Mouse (Mus musculus) forebrain, embryonic 12.5 days (tissue): Measurements from ENCODE around the gene Mef2c. TPM values are rescaled to one million over a fixed set of nuclear protein-coding genes. Genes with fewer than 3 reads are reported as not detected.

Source experiments
- ATAC-seq: fragments of 200-750 bp; cut with Nextera tagmentation; 2 replicates; pipeline ENCODE4 v1.8.0; 2017; ENCODE audit warnings: moderate TSS enrichment; ENCODE audit not compliant: low FRiP score
- H3K27ac ChIP-seq: fragments of 300-500 bp; sonication (generic); 2 replicates; pipeline ENCODE4 v1.5.1; 2016; ENCODE audit warnings: mild to moderate bottlenecking
- H3K27me3 ChIP-seq: fragments of 300-500 bp; sonication (generic); 2 replicates; pipeline ENCODE4 v1.6.1; 2016; ENCODE audit warnings: mild to moderate bottlenecking
- H3K36me3 ChIP-seq: fragments of 300-500 bp; sonication (generic); replicated peaks from 2 replicates; pipeline ENCODE4 v1.6.1; 2016; ENCODE audit warnings: mild to moderate bottlenecking
- H3K4me1 ChIP-seq: fragments of 300-500 bp; sonication (generic); 2 replicates; pipeline ENCODE4 v1.6.1; 2016
- H3K4me2 ChIP-seq: fragments of 300-500 bp; sonication (generic); 2 replicates; pipeline ENCODE4 v1.6.1; 2016; ENCODE audit warnings: mild to moderate bottlenecking, moderate library complexity
- H3K4me3 ChIP-seq: fragments of 300-500 bp; sonication (generic); replicated peaks from 2 replicates; pipeline ENCODE4 v1.5.1; 2016; ENCODE audit warnings: mild to moderate bottlenecking
- H3K9ac ChIP-seq: fragments of 300-500 bp; sonication (generic); 2 replicates; pipeline ENCODE4 v1.6.1; 2016; ENCODE audit warnings: mild to moderate bottlenecking
- H3K9me3 ChIP-seq: fragments of 300-500 bp; sonication (generic); 2 replicates; pipeline ENCODE4 v1.6.1; 2016
- WGBS: fragments of 180-500 bp; shearing (Covaris S2); methylation state at CpG from one replicate; pipeline ENCODE4 v1.1.7; 2016; 5-methylcytosine and 5-hydroxymethylcytosine counted together
- polyA plus RNA-seq: library from polyadenylated mRNA; unstranded; fragments of >200 nt; fragmentation: Nextera tagmentation; extraction: Ambion mirVana; gene quantifications from 2 replicates; pipeline ENCODE4 v1.2.1, GENCODE M21; 2016

Mef2c gene
- polyA plus RNA-seq, 1 experiment from 2014 or later = 33.3 TPM

GRCm38 (mm10) chr13:83492051-83492450, 11.8 kb upstream of the Mef2c start:
- Histone ChIP-seq H3K4me3 (no peak overlapping the region), H3K4me1 (no peaks in the 10 kb centered on the region), H3K27me3 (no peaks in the 10 kb centered on the region), H3K27ac (no peak overlapping the region), H3K4me2 (no peak overlapping the region), H3K9ac (no peak overlapping the region), H3K36me3 (no peaks in the 10 kb centered on the region), H3K9me3 (no peaks in the 10 kb centered on the region)
- no peak for ATAC-seq
- 78% methylated on average over 3 of the region's 3 CpGs for WGBS

DNA sequence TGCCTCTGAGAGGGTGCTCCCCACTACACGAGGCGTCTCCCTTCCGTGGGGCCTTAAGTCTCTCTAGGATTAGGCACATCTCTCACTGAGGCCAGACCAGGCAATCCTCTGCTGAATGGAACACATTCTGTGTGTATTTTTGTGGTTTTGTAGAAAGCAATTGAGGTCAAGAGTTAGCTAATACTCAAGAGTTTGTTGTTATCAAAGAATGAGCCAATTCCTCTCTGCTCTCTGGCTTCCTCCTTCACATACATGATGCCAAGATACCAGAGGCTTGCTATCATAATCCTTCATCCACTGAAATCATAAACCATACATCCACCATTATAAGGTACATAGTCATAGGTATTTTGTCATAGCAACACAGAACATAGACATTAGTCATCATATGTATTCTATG, 6.1 kb upstream of the Mef2c start:
- Histone ChIP-seq H3K4me2 (no peak overlapping the region), H3K27me3 (no peaks in the 10 kb centered on the region), H3K4me3 (no peak overlapping the region), H3K27ac (no peak overlapping the region), H3K4me1 (no peaks in the 10 kb centered on the region), H3K9ac (no peak overlapping the region), H3K9me3 (no peaks in the 10 kb centered on the region), H3K36me3 (no peaks in the 10 kb centered on the region)
- no peak for ATAC-seq
- WGBS = 83% methylated on average over 3 of the region's 3 CpGs

- Histone ChIP-seq H3K9ac (no peak overlapping the region), H3K36me3 (no peaks in the 10 kb centered on the region), H3K9me3 (no peaks in the 10 kb centered on the region), H3K4me3 (no peak overlapping the region), H3K27me3 (no peaks in the 10 kb centered on the region), H3K4me1 (0 out of 2 replicates have a peak, but pooled peaks cover 3% of the 10 kb centered on the region), H3K27ac (no peak overlapping the region), H3K4me2 (no peak overlapping the region)
- ATAC-seq = no peak
- 77% methylated on average over 4 of the region's 4 CpGs for WGBS
Observed at GRCm38 (mm10) chr13:83499526-83499925, 4.3 kb upstream of the Mef2c start.

DNA sequence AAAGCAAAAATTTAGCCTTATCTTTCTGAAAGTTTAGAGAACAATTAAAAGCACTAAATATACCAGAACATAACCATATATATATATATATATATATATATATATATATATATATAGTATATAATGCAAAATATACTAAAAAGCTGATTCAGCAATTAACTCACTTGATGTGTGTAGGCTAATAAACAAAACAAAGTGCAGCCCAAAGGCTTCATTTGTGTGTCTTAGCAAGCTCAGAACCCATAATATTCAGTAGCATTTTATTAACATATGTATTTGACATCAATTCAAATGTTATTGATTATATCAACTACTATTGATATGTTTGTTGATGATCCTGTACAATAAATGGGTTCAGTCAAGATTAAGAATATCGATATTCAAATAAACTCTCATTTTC, 3.9 kb downstream of the Mef2c start:
- Histone ChIP-seq H3K9ac (no peak overlapping the region), H3K9me3 (no peaks in the 10 kb centered on the region), H3K36me3 (no peaks in the 10 kb centered on the region), H3K4me2 (no peak overlapping the region), H3K4me3 (no peak overlapping the region), H3K27me3 (no peaks in the 10 kb centered on the region), H3K4me1 (0 out of 2 replicates have a peak, but pooled peaks cover 3% of the 10 kb centered on the region), H3K27ac (no peak overlapping the region)
- ATAC-seq = no peak
- WGBS = 91% methylated on average over 1 of the region's 1 CpGs

- WGBS = 59% methylated on average over 4 of the region's 4 CpGs
- no peaks in the 10 kb centered on the region; the same call in 1 of the 2 replicates for H3K4me1 ChIP-seq
- no peak overlapping the region for H3K4me3 ChIP-seq
- no peaks in the 10 kb centered on the region for H3K9me3 ChIP-seq
- H3K27me3 ChIP-seq = no peaks in the 10 kb centered on the region
- H3K9ac ChIP-seq = no peak overlapping the region
- H3K27ac ChIP-seq = no peak overlapping the region
- no peak overlapping the region for H3K4me2 ChIP-seq
- no peaks in the 10 kb centered on the region for H3K36me3 ChIP-seq
- ATAC-seq = no peak
Observed at GRCm38 (mm10) chr13:83515013-83515547, 11.2 kb downstream of the Mef2c start.

DNA sequence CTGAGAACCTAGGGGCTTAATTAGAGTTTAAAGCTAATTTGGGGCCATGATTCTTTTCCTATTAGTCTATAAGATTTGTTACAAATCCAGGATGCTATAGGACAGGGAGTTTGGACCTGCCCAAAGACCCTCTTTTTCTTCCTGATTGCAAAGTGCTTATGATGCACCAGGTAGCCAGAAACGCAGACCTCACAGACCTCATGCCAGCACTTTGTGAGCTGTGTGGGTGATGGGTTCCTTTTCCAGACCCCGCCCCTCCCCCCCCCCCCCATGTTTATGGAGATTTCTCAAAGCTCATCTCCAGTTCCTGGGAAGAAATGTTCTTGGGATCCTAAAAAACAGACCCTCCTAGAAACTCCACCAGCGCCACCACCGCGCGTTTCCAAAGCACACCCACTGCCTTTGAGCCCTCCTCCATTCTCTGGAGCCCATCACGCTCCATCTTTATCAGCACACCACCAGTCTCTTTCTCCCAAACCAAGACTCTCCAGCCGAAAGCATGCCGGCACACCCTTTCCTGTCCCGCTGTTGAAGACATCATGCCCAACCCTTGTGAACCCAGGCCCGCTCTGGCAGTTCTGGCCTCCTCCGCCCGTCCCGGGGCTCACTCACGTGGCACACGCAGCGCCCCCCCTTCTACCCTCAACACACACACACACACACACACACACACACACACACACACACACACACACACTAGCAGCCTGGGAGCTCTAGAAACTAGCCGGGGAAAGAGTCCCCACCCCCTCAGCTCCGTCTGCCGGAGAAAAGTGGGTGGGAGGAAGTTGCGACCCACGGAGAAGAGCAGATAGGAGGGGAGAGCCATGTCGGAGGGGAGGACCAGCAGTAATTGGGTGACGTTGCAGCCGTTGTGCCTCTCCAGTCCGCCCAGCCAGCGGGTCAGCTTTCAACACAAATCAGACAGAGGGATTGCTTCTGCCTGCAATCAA, 14.1 kb downstream of the Mef2c start:
- under 1% methylated on average over 21 of the region's 27 CpGs for WGBS
- H3K36me3 ChIP-seq = no peaks in the 10 kb centered on the region
- no peaks in the 10 kb centered on the region; the same call in 1 of the 2 replicates for H3K27me3 ChIP-seq
- no peaks in the 10 kb centered on the region; the same call in 1 of the 2 replicates for H3K4me1 ChIP-seq
- H3K9ac ChIP-seq = peak overlapping the region; percentile 65
- no peaks in the 10 kb centered on the region for H3K9me3 ChIP-seq
- H3K4me2 ChIP-seq = peak overlapping the region; percentile 67
- peak; percentile 91 for ATAC-seq
- H3K27ac ChIP-seq = peak overlapping the region; percentile 78
- peak overlapping the region; percentile 52 for H3K4me3 ChIP-seq

DNA sequence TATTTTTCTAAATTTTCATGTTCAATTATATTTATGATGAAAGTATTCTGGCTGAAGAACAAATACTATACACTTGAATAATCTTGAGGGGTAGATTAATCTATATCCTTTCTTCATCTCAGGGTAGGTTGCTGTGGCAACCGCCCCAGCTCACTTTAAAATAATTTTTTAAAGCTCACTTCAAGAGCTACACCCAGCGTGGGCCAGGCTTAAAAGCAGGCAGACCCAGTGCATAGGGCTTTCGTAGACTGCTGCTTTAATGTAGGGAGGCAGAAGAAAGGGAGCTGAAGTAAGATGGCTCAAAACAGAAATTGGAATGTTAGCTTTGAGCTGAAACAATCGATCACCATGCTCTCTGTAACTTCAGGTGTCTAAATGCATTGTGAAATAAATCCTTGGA, 17.0 kb downstream of the Mef2c start:
- 62% methylated on average over 4 of the region's 4 CpGs for WGBS
- H3K4me2 ChIP-seq = no peak overlapping the region
- no peak overlapping the region for H3K27ac ChIP-seq
- no peak overlapping the region for H3K4me3 ChIP-seq
- peaks cover 4% of the 10 kb centered on the region; the same call in 1 of the 2 replicates for H3K27me3 ChIP-seq
- no peak overlapping the region for H3K9ac ChIP-seq
- no peaks in the 10 kb centered on the region for H3K9me3 ChIP-seq
- H3K36me3 ChIP-seq = no peaks in the 10 kb centered on the region
- no peaks in the 10 kb centered on the region; the same call in 1 of the 2 replicates for H3K4me1 ChIP-seq
- ATAC-seq = no peak

DNA sequence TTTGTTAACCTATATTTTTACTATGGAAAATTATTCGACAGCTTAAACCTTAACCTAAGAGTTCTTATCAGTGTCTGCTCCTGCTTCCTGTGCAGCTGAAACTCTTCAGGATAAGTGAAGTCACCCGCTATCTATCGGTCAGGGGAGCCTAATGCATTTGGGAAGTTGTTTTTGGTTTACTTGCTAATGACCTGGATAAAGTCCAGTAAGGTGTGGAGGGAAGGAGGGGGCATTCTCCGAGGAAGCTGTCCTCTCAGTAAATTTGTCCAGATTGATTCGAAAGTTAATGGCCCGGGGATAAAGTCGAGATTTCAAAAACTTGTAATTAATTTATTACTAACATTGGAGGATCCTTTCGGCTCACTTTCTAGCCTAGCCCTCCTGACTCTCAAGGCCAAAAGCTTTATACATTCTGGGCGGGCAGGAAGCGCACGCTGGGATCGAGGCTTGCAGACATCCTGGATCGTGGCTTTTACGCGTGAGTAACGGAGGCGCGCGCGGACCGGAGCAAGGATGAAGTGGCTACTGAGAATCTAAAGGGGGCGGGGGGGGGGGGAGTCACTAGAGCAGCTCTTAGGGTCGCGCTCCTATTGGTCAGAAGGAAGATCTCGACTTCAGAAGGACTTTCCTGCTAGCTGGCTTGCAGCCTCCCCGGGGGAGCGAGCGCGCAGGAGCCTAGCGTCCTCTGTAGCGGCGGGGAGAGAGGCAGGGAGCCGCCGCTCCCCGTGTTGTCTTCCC, 19.6 kb downstream of the Mef2c start:
- peaks cover 8% of the 10 kb centered on the region; the same call in 1 of the 2 replicates for H3K27me3 ChIP-seq
- peak overlapping the region; percentile 63 for H3K4me3 ChIP-seq
- H3K4me1 ChIP-seq = no peaks in the 10 kb centered on the region; the same call in 1 of the 2 replicates
- H3K9ac ChIP-seq = peak overlapping the region; percentile 62
- WGBS = 1% methylated on average over 35 of the region's 35 CpGs
- no peak overlapping the region for H3K27ac ChIP-seq
- H3K9me3 ChIP-seq = no peaks in the 10 kb centered on the region
- no peaks in the 10 kb centered on the region for H3K36me3 ChIP-seq
- peak; percentile 79 for ATAC-seq
- peak overlapping the region; percentile 78 for H3K4me2 ChIP-seq

DNA sequence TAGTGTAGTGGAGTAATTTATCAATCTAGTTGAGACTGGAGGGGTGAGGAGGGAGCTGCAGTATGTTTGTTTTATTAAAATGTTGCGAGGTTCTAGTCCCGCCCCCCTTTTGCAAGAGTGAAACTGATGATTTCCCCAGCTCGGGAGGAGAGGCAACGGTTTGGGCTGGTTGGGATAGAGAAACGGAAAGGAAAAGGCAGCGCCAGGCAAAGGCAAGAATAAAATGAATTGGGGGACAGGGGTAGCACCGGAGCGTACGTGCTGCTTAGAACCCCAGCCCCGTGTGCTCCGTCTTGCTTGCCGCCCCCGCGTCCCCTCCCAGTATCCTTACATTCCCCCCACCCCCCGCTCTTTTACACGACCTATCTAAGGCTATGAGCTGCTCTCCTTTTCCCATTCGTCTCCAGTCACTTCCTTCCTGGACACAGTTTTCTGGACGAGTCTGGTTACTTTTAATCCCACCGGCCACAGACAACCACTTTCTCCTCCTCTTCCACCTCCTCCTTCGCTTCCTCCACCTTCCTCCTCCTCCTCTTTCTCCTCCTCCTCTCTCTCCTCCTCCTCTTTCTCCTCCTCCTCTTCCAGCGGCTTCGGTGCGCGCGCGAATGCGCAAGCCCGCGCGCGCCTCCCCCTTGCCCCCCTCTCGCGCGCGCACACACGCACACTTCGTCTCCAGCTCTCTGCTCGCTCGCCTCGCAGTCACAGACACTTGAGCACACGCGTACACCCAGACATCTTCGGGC, 20.5 kb downstream of the Mef2c start:
- H3K4me3 ChIP-seq = peak overlapping the region; percentile 63
- WGBS = under 1% methylated on average over 41 of the region's 43 CpGs
- peak overlapping the region; percentile 62 for H3K9ac ChIP-seq
- peak overlapping the region; percentile 63 for H3K27ac ChIP-seq
- no peaks in the 10 kb centered on the region for H3K9me3 ChIP-seq
- peaks cover 8% of the 10 kb centered on the region; the same call in 1 of the 2 replicates for H3K27me3 ChIP-seq
- H3K4me2 ChIP-seq = peak overlapping the region; percentile 78
- no peaks in the 10 kb centered on the region for H3K36me3 ChIP-seq
- peak; percentile 81 for ATAC-seq
- no peaks in the 10 kb centered on the region; the same call in 1 of the 2 replicates for H3K4me1 ChIP-seq

- H3K9me3 ChIP-seq = no peaks in the 10 kb centered on the region
- peaks cover 8% of the 10 kb centered on the region; the same call in 1 of the 2 replicates for H3K27me3 ChIP-seq
- H3K36me3 ChIP-seq = no peaks in the 10 kb centered on the region
- no peak for ATAC-seq
- WGBS = 15% methylated on average over 7 of the region's 7 CpGs
- 0 out of 2 replicates have a peak overlapping the region, but pooled peaks have one; percentile 1 for H3K27ac ChIP-seq
- H3K4me2 ChIP-seq = peak overlapping the region; percentile 78
- H3K4me3 ChIP-seq = peak overlapping the region; percentile 63
- no peaks in the 10 kb centered on the region; the same call in 1 of the 2 replicates for H3K4me1 ChIP-seq
- H3K9ac ChIP-seq = peak overlapping the region; percentile 62
Observed at GRCm38 (mm10) chr13:83524902-83525715, 21.3 kb downstream of the Mef2c start.

DNA sequence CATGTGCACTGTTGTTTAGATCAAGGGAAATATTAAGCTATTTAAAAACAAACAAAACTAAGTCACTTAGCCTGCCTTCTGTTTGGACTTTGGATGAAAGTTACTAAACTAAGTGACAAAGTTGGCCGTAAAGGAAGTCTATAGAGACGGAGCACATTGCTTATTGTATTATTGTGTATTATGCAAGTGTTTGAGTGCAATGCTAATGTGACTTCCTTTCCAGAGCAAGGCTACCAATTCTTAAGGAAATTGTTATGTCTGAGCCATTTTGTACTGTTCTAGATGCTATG, 21.8 kb downstream of the Mef2c start:
- H3K27me3 ChIP-seq = peaks cover 8% of the 10 kb centered on the region; the same call in 1 of the 2 replicates
- no peaks in the 10 kb centered on the region; the same call in 1 of the 2 replicates for H3K4me1 ChIP-seq
- peak overlapping the region; percentile 63 for H3K4me3 ChIP-seq
- no peak for ATAC-seq
- H3K4me2 ChIP-seq = peak overlapping the region; percentile 78
- H3K9ac ChIP-seq = no peak overlapping the region
- no peaks in the 10 kb centered on the region for H3K9me3 ChIP-seq
- H3K36me3 ChIP-seq = no peaks in the 10 kb centered on the region
- WGBS = 49% methylated on average over 2 of the region's 2 CpGs
- H3K27ac ChIP-seq = 0 out of 2 replicates have a peak overlapping the region, but pooled peaks have one; percentile 1
